8 mouse cellular contexts compared by ENCODE assay signal in genomic region chr14:76415781-76416301, GRCm38 (mm10). TPM values are rescaled to one million over a fixed set of nuclear protein-coding genes. Genes with fewer than 3 reads are reported as not detected.
DNase-seq lines count a peak whose midpoint lies in the region; ATAC-seq lines count a peak whose summit lies in the region.

No protein-coding gene starts in this region.

- H3K4me3 ChIP-seq in hindbrain, embryonic 15.5 days = peak overlapping the region; percentile 75
- peak overlapping the region; percentile 52 for H3K4me3 ChIP-seq in macrophage (ENCODE audit: inconsistent target)

- ATAC-seq in hindbrain, embryonic 15.5 days (ENCODE audit: low FRiP score, low read depth) = peak; percentile 7; the same call in 1 of the 2 replicates
- ATAC-seq in erythroid progenitor cell, adult 5-6 weeks (replicated peaks; ENCODE audit: low FRiP score, poor library complexity, severe bottlenecking) = no peak

- no peaks in the 10 kb centered on the region for H3K27me3 ChIP-seq in hindbrain, embryonic 15.5 days

- peaks cover 7% of the 10 kb centered on the region; the same call in 1 of the 2 replicates for H3K36me3 ChIP-seq in hindbrain, embryonic 15.5 days
- H3K36me3 ChIP-seq in macrophage (ENCODE audit: inconsistent target) = peaks cover 14% of the 10 kb centered on the region; the same call in 1 of the 2 replicates

- H3K4me2 ChIP-seq in hindbrain, embryonic 15.5 days = peak overlapping the region; percentile 93

- H3K79me2 ChIP-seq in macrophage (ENCODE audit: inconsistent target) = peaks cover 13% of the 10 kb centered on the region; the same call in 1 of the 2 replicates

- WGBS in hindbrain, embryonic 15.5 days = under 1% methylated on average over 33 of the region's 38 CpGs
- 8% methylated on average over 25 of the region's 38 CpGs for WGBS in macrophage (ENCODE audit: missing documents)

- H3K9me3 ChIP-seq in hindbrain, embryonic 15.5 days = no peaks in the 10 kb centered on the region

- H3K9ac ChIP-seq in hindbrain, embryonic 15.5 days = peak overlapping the region; percentile 94

- H3K27ac ChIP-seq in hindbrain, embryonic 15.5 days (replicated peaks) = peak overlapping the region; percentile 100
- H3K27ac ChIP-seq in macrophage = peak overlapping the region; percentile 48

- H3K4me1 ChIP-seq in hindbrain, embryonic 15.5 days (replicated peaks) = peaks cover 46% of the 10 kb centered on the region

- peak; percentile 21 for DNase-seq in ZHBTc4 (ENCODE audit: low read depth, low spot score)
- peak; percentile 61 for DNase-seq in cerebellum, adult 8-10 months
- DNase-seq in frontal cortex, postnatal 10 days (ENCODE audit: low spot score in 2 of 2) = peak; percentile 55 to 61
- peak; percentile 50 to 61 for DNase-seq in left cerebral cortex, adult 8-10 months (ENCODE audit: low spot score in 2 of 2)
- DNase-seq in right cerebral cortex, postnatal 10 days (ENCODE audit: low spot score in 2 of 2) = peak; percentile 69 to 78

RNA-seq across cellular contexts. Expression of gene Tsc22d1, which starts 1.1 kb away (rescaled TPM):
- polyA plus RNA-seq in hindbrain, embryonic 15.5 days (2015; fragmentation: Nextera tagmentation; extraction: Ambion mirVana) = 767 and 770 TPM in 2 replicates
- total RNA-seq in left cerebral cortex, adult 8-10 months (2022) = 100 to 1,000 TPM; 509 to 621 (median 540) TPM
- total RNA-seq in macrophage (2018; cell fraction: chromatin; rRNA removed) = 100 to 1,000 TPM in 14 of 26 experiments, 10 to 100 TPM in 12; 38.1 to 306 (median 105) TPM
- total RNA-seq in macrophage (2018; cell fraction: cytosol; rRNA removed) = 10 to 100 TPM; 18.3 to 71.6 (median 48.3) TPM
- 100 to 1,000 TPM in 10 of 26 experiments, 10 to 100 TPM in 16; 36.4 to 236 (median 82.8) TPM for total RNA-seq in macrophage (2018; cell fraction: nucleus; rRNA removed)
- 21.6 to 41.9 TPM (median 33.6 TPM) in 3 replicates for polyA plus RNA-seq in macrophage (2018)
- total RNA-seq in erythroid progenitor cell, adult 5-6 weeks (2015; ENCODE audit: low replicate concordance) = 51.1 and 58.7 TPM in 2 replicates
- total RNA-seq in erythroid progenitor cell, adult 5-6 weeks (2017; ENCODE audit: low replicate concordance) = 20.2 and 41.1 TPM in 2 replicates

Comparison
In these comparisons a context has a peak if more than half of its experiments do, and no peak if none do; other contexts are left out.
1. DNase-seq: peak in every context shown above with its lines; median percentile 74 in right cerebral cortex, postnatal 10 days; 61 in cerebellum, adult 8-10 months; 58 in frontal cortex, postnatal 10 days; 56 in left cerebral cortex, adult 8-10 months; 21 in ZHBTc4.
2. RNA of gene Tsc22d1, which starts 1.1 kb away (total RNA-seq): 509 to 621 TPM in left cerebral cortex, adult 8-10 months; 20.2 to 58.7 TPM in erythroid progenitor cell, adult 5-6 weeks; every median in the first group is over 4 times any median in the second.